Mouse (Mus musculus) megakaryocyte, embryonic 14.5 days (primary cell): Measurements from ENCODE around the gene Gm16253. TPM values are rescaled to one million over a fixed set of nuclear protein-coding genes. Genes with fewer than 3 reads are reported as not detected.

Source experiments
- H3K27me3 ChIP-seq: replicated peaks from 2 replicates; pipeline ENCODE3; 2012; ENCODE audit warnings: inconsistent platforms
- H3K36me3 ChIP-seq: replicated peaks from 2 replicates; pipeline ENCODE3; 2012; ENCODE audit warnings: low read length, inconsistent platforms, mixed read lengths
- H3K4me1 ChIP-seq: 2 replicates; pipeline ENCODE4 v1.6.1; 2012; ENCODE audit warnings: inconsistent platforms
- H3K4me3 ChIP-seq: replicated peaks from 2 replicates; pipeline ENCODE3; 2012; ENCODE audit warnings: moderate library complexity, mild to moderate bottlenecking, inconsistent platforms
- H3K9me3 ChIP-seq: 2 replicates; pipeline ENCODE4 v1.6.1; 2012; ENCODE audit warnings: inconsistent platforms
- FLI1 ChIP-seq: IDR thresholded peaks from 2 replicates; pipeline ENCODE4 v1.6.1; 2012; ENCODE audit warnings: low read length, inconsistent platforms, mixed read lengths
- GATA1 ChIP-seq: IDR thresholded peaks from 3 replicates; pipeline ENCODE4 v1.6.1; 2012; ENCODE audit warnings: mixed read lengths, low read length, inconsistent platforms, borderline replicate concordance
- polyA plus RNA-seq: library from polyadenylated mRNA; stranded (reverse); fragments of >175 nt; gene quantifications from 2 replicates; pipeline ENCODE4 v1.2.3, GENCODE M21; 2012; ENCODE audit warnings: low replicate concordance; ENCODE audit not compliant: insufficient read depth

Gm16253 gene
- polyA plus RNA-seq: 0.51 TPM in 1 of 2 replicates, not detected in the other

GRCm38 (mm10) chr3:96576690-96577541 lies at the start of gene Gm16253:
TSS of gene Gm16253 (plus strand) at chr3:96576984.
- no peak for TF ChIP-seq GATA1
- no peak for TF ChIP-seq FLI1
- Histone ChIP-seq H3K4me3 (peak within 1 kb of the TSS; percentile 84), H3K9me3 (no peaks in the 10 kb centered on the region), H3K4me1 (peaks cover 63% of the 10 kb centered on the region), H3K27me3 (no peaks in the 10 kb centered on the region), H3K36me3 (peaks cover 17% of the 10 kb centered on the region)

- Histone ChIP-seq H3K27me3 (peaks cover 84% of the 10 kb centered on the region), H3K36me3 (no peaks in the 10 kb centered on the region), H3K9me3 (0 out of 2 replicates have a peak, but pooled peaks cover 5% of the 10 kb centered on the region), H3K4me3 (no peak overlapping the region), H3K4me1 (peaks cover 30% of the 10 kb centered on the region)
- TF ChIP-seq GATA1 (no peak), FLI1 (no peak)
Measured at GRCm38 (mm10) chr3:96528506-96528905, 48.3 kb upstream of the Gm16253 start.

GRCm38 (mm10) chr3:96532050-96532449 lies 44.7 kb upstream of the Gm16253 start:
- no peak overlapping the region for H3K4me3 ChIP-seq

GRCm38 (mm10) chr3:96534300-96534699 lies 42.5 kb upstream of the Gm16253 start:
- no peak overlapping the region for H3K4me3 ChIP-seq
- H3K4me1 ChIP-seq: no peaks in the 10 kb centered on the region
- peaks cover 36% of the 10 kb centered on the region for H3K27me3 ChIP-seq
- peaks cover 3% of the 10 kb centered on the region; the same call in 1 of the 2 replicates for H3K9me3 ChIP-seq
- TF ChIP-seq FLI1: no peak
- TF ChIP-seq GATA1: no peak
- no peaks in the 10 kb centered on the region for H3K36me3 ChIP-seq

More at GRCm38 (mm10) chr3:96532050-96532449, 44.7 kb upstream of the Gm16253 start:
- Histone ChIP-seq H3K9me3 (peaks cover 8% of the 10 kb centered on the region; the same call in 1 of the 2 replicates), H3K36me3 (no peaks in the 10 kb centered on the region), H3K4me1 (peaks cover 12% of the 10 kb centered on the region), H3K27me3 (peaks cover 56% of the 10 kb centered on the region)
- TF ChIP-seq GATA1 (no peak), FLI1 (no peak)

- Histone ChIP-seq H3K27me3 (peaks cover 33% of the 10 kb centered on the region), H3K4me1 (no peaks in the 10 kb centered on the region), H3K9me3 (peaks cover 6% of the 10 kb centered on the region), H3K36me3 (no peaks in the 10 kb centered on the region), H3K4me3 (no peak overlapping the region)
- TF ChIP-seq GATA1 (no peak), FLI1 (no peak)
Measured at GRCm38 (mm10) chr3:96539316-96539715, 37.5 kb upstream of the Gm16253 start.

GRCm38 (mm10) chr3:96540740-96541139 lies 36.0 kb upstream of the Gm16253 start:
- Histone ChIP-seq H3K9me3 (peaks cover 3% of the 10 kb centered on the region), H3K27me3 (peaks cover 33% of the 10 kb centered on the region), H3K4me1 (no peaks in the 10 kb centered on the region), H3K36me3 (no peaks in the 10 kb centered on the region), H3K4me3 (no peak overlapping the region)
- TF ChIP-seq FLI1 (no peak), GATA1 (no peak)

GRCm38 (mm10) chr3:96541328-96542078 lies 35.3 kb upstream of the Gm16253 start:
- H3K4me1 ChIP-seq: no peaks in the 10 kb centered on the region
- H3K4me3 ChIP-seq: no peak overlapping the region
- TF ChIP-seq FLI1 (no peak), GATA1 (no peak)
- no peaks in the 10 kb centered on the region for H3K36me3 ChIP-seq
- H3K9me3 ChIP-seq: peaks cover 3% of the 10 kb centered on the region
- peaks cover 36% of the 10 kb centered on the region for H3K27me3 ChIP-seq

- Histone ChIP-seq H3K36me3 (no peaks in the 10 kb centered on the region), H3K9me3 (peaks cover 3% of the 10 kb centered on the region), H3K4me3 (no peak overlapping the region), H3K27me3 (peaks cover 35% of the 10 kb centered on the region), H3K4me1 (peaks cover 6% of the 10 kb centered on the region)
- TF ChIP-seq GATA1: no peak
- no peak for TF ChIP-seq FLI1
Measured at GRCm38 (mm10) chr3:96542554-96542953, 34.2 kb upstream of the Gm16253 start.

GRCm38 (mm10) chr3:96543345-96543744 lies 33.4 kb upstream of the Gm16253 start:
- H3K9me3 ChIP-seq: peaks cover 3% of the 10 kb centered on the region
- no peaks in the 10 kb centered on the region for H3K36me3 ChIP-seq
- H3K27me3 ChIP-seq: peaks cover 35% of the 10 kb centered on the region
- peaks cover 12% of the 10 kb centered on the region for H3K4me1 ChIP-seq
- no peak overlapping the region for H3K4me3 ChIP-seq
- TF ChIP-seq FLI1: no peak
- TF ChIP-seq GATA1: no peak

GRCm38 (mm10) chr3:96545565-96545964 lies 31.2 kb upstream of the Gm16253 start:
- Histone ChIP-seq H3K4me1 (peaks cover 24% of the 10 kb centered on the region), H3K27me3 (peaks cover 33% of the 10 kb centered on the region), H3K36me3 (no peaks in the 10 kb centered on the region), H3K9me3 (peaks cover 3% of the 10 kb centered on the region), H3K4me3 (no peak overlapping the region)
- no peak for TF ChIP-seq GATA1
- TF ChIP-seq FLI1: no peak
